Mouse (Mus musculus) neural tube, postnatal 0 days (tissue): ENCODE measurements around the gene Ddx50. TPM values are rescaled to one million over a fixed set of nuclear protein-coding genes. Genes with fewer than 3 reads are reported as not detected.

Experiments
- microRNA-seq: library from miRNA; unstranded; fragments of <30 nt; microRNA quantifications from one replicate; pipeline ENCODE4, GENCODE M21; 2016
- polyA plus RNA-seq: library from polyadenylated mRNA; unstranded; fragments of >200 nt; fragmentation: Nextera tagmentation; extraction: Ambion mirVana; gene quantifications from 2 replicates; pipeline ENCODE4 v1.2.1, GENCODE M21; 2015

Gene Ddx50
- polyA plus RNA-seq: 67.3 and 69.3 TPM in 2 replicates

DNA sequence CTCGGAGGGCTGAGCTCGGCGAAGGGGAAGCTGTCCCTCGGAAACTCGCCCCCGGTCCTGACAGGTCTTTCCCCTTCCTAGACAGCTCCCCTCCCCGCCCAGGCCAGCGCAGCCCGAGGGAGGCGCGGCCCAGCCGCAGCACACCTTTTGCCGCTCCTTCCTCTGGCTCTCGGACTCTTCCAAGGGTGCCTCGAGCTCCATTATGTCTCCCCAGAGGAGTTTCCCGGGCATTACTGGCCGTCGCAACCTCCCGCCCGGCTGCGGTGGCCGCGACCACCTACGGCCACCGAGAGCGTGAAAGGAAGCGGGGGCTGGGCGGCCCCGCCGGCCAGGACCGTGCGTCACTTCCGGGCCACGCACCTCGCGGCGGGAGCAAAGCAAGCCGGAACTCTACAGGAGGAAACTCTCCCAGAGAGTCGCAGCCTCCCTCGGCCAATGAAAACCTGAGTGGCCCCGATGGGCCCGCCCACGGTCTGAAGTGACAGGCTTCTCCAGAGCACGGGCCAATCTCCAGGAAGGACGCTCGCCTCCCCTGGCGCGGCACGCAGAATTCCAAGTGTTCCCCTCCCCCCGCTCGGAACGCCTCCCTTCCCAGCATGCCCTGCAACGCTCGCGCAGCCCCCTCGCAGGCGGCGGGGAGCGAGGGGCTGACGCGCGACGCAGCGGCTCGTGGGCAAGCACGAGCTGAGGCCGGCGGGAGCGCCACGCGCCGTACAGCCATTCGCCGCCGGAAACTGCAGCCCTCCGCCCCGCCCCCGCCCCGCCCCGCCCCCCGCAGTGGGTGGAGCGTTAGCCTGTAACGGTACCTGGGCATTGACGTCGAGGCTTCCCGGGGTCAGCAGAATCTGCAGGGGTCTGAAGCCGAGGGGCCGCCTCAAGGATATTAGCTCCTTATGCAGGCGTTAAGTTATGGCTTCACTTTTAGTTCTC is at the start of gene Ddx50:
Gene Ddx50 (minus strand): TSS at position 338 of the 930 bp plus-strand sequence.

GRCm38 (mm10) chr10:62602177-62603040 is 48.6 kb downstream of the Ddx50 start, which contains the start of gene Ddx21:
TSS of gene Ddx21 (minus strand) at chr10:62602281.

GRCm38 (mm10) chr10:62578338-62579100 is 72.5 kb downstream of the Ddx50 start, which contains the start of gene Kif1bp:
TSS of gene Kif1bp (minus strand) at chr10:62578457.

Small RNAs within 50 kb of the gene (microRNA-seq; reads per million reads assigned to microRNA genes)
- not detected for gene Mir7215

Other genes with a start within 250 kb of the Ddx50 start
- 0.46 and 0.53 TPM in 2 replicates for gene Hkdc1, start 228.7 kb downstream of the Ddx50 start, polyA plus RNA-seq
- gene 4930507D05Rik, start 201.7 kb downstream of the Ddx50 start, polyA plus RNA-seq: 1.3 and 1.5 TPM in 2 replicates
- 17.5 and 18.4 TPM in 2 replicates for gene Supv3l1, start 201.5 kb downstream of the Ddx50 start, polyA plus RNA-seq
- 44.9 and 49.7 TPM in 2 replicates for gene Vps26a, start 164.4 kb downstream of the Ddx50 start, polyA plus RNA-seq
- 21.8 and 28.3 TPM in 2 replicates for gene Srgn, start 123.8 kb downstream of the Ddx50 start, polyA plus RNA-seq
- gene Kif1bp, start 72.8 kb downstream of the Ddx50 start, polyA plus RNA-seq: 81.6 and 85.5 TPM in 2 replicates
- 8.4 and 9.2 TPM in 2 replicates for gene Ddx21, start 48.9 kb downstream of the Ddx50 start, polyA plus RNA-seq
- gene Stox1, start 74.9 kb upstream of the Ddx50 start, polyA plus RNA-seq: 3.3 and 5.6 TPM in 2 replicates
- 58.2 and 63.9 TPM in 2 replicates for gene Ccar1, start 141.1 kb upstream of the Ddx50 start, polyA plus RNA-seq